Mouse (Mus musculus) stomach, embryonic 16.5 days (tissue): Measurements from ENCODE around the gene Plekhg5. TPM values are rescaled to one million over a fixed set of nuclear protein-coding genes. Genes with fewer than 3 reads are reported as not detected.
"Not testable (repeated sequence)": the region's sequence is repeated elsewhere in the genome, so short reads cannot be mapped to it uniquely, and the experiment has no call there.

ENCODE experiments used
- ATAC-seq: fragments of 200-750 bp; cut with Nextera tagmentation; 2 replicates; pipeline ENCODE4 v1.8.0; 2017; ENCODE audit warnings: moderate number of reproducible peaks, moderate TSS enrichment; ENCODE audit not compliant: insufficient read depth, low FRiP score
- H3K27ac ChIP-seq: fragments of 300-500 bp; sonication (generic); 2 replicates; pipeline ENCODE4 v1.5.1; 2014; ENCODE audit warnings: low read length
- H3K27me3 ChIP-seq: fragments of 300-500 bp; sonication (generic); 2 replicates; pipeline ENCODE4 v1.6.1; 2014; ENCODE audit warnings: low read length, control low read depth, mixed read lengths; ENCODE audit not compliant: control insufficient read depth, insufficient read depth
- H3K36me3 ChIP-seq: fragments of 300-500 bp; sonication (generic); 2 replicates; pipeline ENCODE4 v1.6.1; 2014; ENCODE audit warnings: low read length; ENCODE audit not compliant: control insufficient read depth, insufficient read depth
- H3K4me1 ChIP-seq: fragments of 300-500 bp; sonication (generic); 2 replicates; pipeline ENCODE4 v1.6.1; 2014; ENCODE audit warnings: low read length, control low read depth, mixed read lengths; ENCODE audit not compliant: control insufficient read depth, insufficient read depth
- H3K4me2 ChIP-seq: fragments of 300-500 bp; sonication (generic); 2 replicates; pipeline ENCODE4 v1.6.1; 2014; ENCODE audit warnings: low read depth, low read length, mixed read lengths
- H3K4me3 ChIP-seq: fragments of 300-500 bp; sonication (generic); replicated peaks from 2 replicates; pipeline ENCODE4 v1.5.1; 2014; ENCODE audit warnings: mild to moderate bottlenecking, low read length
- H3K9ac ChIP-seq: fragments of 300-500 bp; sonication (generic); 2 replicates; pipeline ENCODE4 v1.6.1; 2014; ENCODE audit warnings: low read length
- H3K9me3 ChIP-seq: fragments of 300-500 bp; sonication (generic); replicated peaks from 2 replicates; pipeline ENCODE4 v1.6.1; 2016; ENCODE audit warnings: low read length, control low read depth; ENCODE audit not compliant: control insufficient read depth
- WGBS: fragments of 180-500 bp; shearing (Covaris S2); extraction: QIAGEN DNeasy Blood & Tissue Kit; methylation state at CpG from one replicate; pipeline ENCODE4 v1.1.7; 2014; 5-methylcytosine and 5-hydroxymethylcytosine counted together
- polyA plus RNA-seq: library from polyadenylated mRNA; unstranded; fragments of >200 nt; fragmentation: Nextera tagmentation; extraction: Ambion mirVana; gene quantifications from 2 replicates; pipeline ENCODE4 v1.2.1, GENCODE M21; 2015

Gene Plekhg5
- polyA plus RNA-seq, 1 experiment from 2014 or later = 12.3 TPM

- 94% methylated on average over 6 of the region's 6 CpGs for WGBS
- not testable (repeated sequence) for ATAC-seq, H3K4me1 ChIP-seq
Measured at GRCm38 (mm10) chr4:152036464-152036863, 35.8 kb upstream of the Plekhg5 start.

DNA sequence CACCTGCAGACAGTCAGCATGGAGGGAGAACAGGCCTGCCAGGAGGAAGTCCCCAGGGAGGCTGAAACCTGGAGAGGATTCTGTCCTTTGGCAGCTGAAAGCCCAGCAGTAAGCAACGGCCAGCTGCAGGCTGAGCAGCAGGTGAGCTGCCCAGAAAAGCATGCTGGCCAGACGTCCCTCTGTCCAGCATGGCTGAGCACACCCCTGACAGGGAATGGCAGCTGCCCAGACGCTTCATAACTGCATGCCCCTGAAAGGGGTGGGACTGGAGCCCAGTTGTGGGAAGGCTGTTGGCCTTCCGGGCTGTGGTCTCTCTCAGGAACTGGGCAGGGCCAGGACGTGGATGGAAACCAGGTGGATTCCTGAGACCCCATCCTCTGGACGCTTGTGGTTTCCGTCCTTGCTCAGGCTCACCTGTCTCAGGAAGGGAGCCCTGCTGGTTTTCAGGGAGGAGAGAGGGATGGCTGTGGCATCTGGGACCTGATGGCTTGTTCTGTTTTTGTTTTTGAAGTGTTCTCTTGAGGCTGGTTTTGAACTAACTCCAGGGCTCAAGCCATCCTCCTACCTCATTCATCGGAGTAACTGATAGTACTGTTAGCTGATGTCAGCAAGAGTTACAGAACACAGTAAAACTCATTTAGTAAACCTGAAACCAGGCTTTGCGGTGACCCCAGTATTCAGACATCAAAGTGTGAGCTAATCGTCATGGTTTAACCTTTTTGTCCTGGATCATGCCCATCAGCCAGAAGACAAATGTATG lies 33.9 kb upstream of the Plekhg5 start, which contains the start of gene Tas1r1:
Gene Tas1r1, minus strand, starts transcription at position 344 of the 760 bp plus-strand sequence.
- peak within 1 kb of the TSS; percentile 93 for H3K9ac ChIP-seq
- H3K9me3 ChIP-seq = no peaks in the 10 kb centered on the region
- ATAC-seq = no peak
- peaks cover 7% of the 10 kb centered on the region for H3K4me1 ChIP-seq
- whole genome bisulfite sequencing = 32% methylated on average over 10 of the region's 10 CpGs
- H3K36me3 ChIP-seq = peaks cover 16% of the 10 kb centered on the region
- H3K27ac ChIP-seq = no peak within 1 kb of the TSS
- peak within 1 kb of the TSS; percentile 98 for H3K4me3 ChIP-seq
- no peaks in the 10 kb centered on the region for H3K27me3 ChIP-seq
- peak within 1 kb of the TSS; percentile 97 for H3K4me2 ChIP-seq

More at GRCm38 (mm10) chr4:152036464-152036863, 35.8 kb upstream of the Plekhg5 start:
- H3K9ac ChIP-seq, H3K4me2 ChIP-seq, H3K27me3 ChIP-seq, H3K9me3 ChIP-seq, H3K27ac ChIP-seq, H3K36me3 ChIP-seq, H3K4me3 ChIP-seq: not testable (repeated sequence)

DNA sequence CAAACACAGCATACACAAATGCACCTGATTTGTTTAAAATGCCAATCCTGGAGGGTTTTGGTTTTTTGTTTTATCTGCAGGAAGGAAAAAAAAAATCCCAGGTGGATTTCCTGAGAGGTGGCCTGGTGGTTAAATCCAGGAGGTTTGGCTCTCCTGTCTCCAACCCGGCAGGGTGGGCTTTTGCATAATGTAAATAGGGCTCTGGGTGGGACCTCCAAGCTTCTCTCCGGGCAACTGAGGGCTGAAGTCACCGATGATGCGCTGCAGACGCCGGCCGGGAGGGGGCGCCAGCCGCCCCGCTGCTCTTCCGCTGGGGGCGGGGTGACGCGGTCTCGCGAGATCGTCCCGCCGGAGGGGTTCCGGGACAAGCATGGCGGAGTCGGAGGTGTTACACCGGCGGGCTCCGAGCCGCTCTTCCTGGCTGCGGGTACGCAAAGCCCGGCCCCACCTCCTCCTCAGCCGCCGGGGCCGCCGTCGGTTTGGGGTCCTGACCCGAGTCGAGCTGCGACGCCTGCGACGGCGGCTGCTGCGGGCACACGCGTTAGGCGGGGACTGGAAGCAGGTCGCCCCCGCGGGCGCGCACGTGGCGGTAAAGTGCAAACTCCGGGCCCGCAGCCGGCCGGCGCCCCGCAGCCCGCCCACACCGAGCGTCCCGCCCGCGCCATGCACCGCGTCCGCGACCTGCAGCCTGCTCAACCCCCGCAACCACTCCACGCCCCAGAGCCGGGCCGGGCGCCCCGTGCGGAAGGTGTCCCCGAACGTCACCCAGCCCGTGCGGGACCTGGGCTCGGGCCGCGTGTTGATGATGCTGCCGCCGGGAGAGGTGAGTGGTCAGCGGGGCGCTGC lies 33.1 kb upstream of the Plekhg5 start, which contains the start of gene Nol9:
Gene Nol9, plus strand, starts transcription at position 337 of the 846 bp plus-strand sequence.
- under 1% methylated on average over 82 of the region's 86 CpGs for WGBS
- H3K4me1 ChIP-seq = peaks cover 7% of the 10 kb centered on the region
- peak within 1 kb of the TSS; percentile 93 for H3K9ac ChIP-seq
- ATAC-seq = peak; percentile 89
- no peaks in the 10 kb centered on the region for H3K9me3 ChIP-seq
- peaks cover 23% of the 10 kb centered on the region for H3K36me3 ChIP-seq
- H3K27me3 ChIP-seq = no peaks in the 10 kb centered on the region
- no peak within 1 kb of the TSS for H3K27ac ChIP-seq
- H3K4me3 ChIP-seq = peak within 1 kb of the TSS; percentile 98
- peak within 1 kb of the TSS; percentile 97 for H3K4me2 ChIP-seq

GRCm38 (mm10) chr4:152039831-152040310 lies 32.4 kb upstream of the Plekhg5 start:
- Histone ChIP-seq H3K9me3 (no peaks in the 10 kb centered on the region), H3K4me2 (peak overlapping the region; percentile 97), H3K36me3 (peaks cover 28% of the 10 kb centered on the region), H3K4me3 (peak overlapping the region; percentile 98), H3K9ac (peak overlapping the region; percentile 93), H3K27me3 (no peaks in the 10 kb centered on the region), H3K4me1 (peaks cover 7% of the 10 kb centered on the region), H3K27ac (no peak overlapping the region)
- no peak for ATAC-seq
- 3% methylated on average over 25 of the region's 25 CpGs for WGBS

DNA sequence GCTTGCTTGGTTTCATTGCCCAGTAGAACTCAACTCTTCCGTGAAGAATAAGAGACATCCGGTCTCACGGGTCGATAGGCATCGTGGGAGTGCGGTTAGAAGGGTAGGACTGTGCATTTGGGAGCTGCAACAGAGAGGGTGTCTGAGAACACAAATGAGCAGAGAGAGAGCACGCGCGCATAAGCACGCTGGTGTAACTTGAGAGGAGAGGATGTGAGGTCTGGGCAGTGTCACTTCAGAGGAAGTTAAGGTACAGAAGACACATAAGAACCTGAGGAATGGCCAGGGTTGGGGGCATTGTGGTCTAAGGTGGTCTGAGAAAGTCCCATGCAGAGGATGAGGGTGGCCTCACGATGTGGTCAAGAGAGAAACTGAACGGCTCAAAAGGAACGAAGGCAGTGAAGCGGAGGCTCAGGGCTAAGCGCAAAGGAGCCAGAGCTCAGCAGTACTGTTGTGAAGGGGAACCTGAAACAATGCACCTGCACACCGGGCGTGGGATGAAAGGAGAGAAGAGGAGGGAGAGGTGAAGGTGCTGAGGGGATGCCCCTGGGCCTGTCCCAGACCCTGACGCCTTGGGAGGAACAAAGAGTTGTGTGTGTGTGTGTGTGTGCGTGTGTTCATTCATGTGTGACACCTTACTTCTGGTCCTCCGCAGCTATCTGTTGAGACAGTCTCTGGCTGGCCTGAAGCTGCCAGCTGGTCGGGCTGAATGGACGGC lies 30.2 kb upstream of the Plekhg5 start:
- H3K9ac ChIP-seq = no peak overlapping the region
- H3K4me2 ChIP-seq = no peak overlapping the region
- H3K36me3 ChIP-seq = peaks cover 40% of the 10 kb centered on the region
- no peak overlapping the region for H3K27ac ChIP-seq
- H3K4me3 ChIP-seq = no peak overlapping the region
- 96% methylated on average over 22 of the region's 22 CpGs for WGBS
- no peak for ATAC-seq
- H3K4me1 ChIP-seq = peaks cover 7% of the 10 kb centered on the region
- H3K9me3 ChIP-seq = no peaks in the 10 kb centered on the region
- H3K27me3 ChIP-seq = no peaks in the 10 kb centered on the region

DNA sequence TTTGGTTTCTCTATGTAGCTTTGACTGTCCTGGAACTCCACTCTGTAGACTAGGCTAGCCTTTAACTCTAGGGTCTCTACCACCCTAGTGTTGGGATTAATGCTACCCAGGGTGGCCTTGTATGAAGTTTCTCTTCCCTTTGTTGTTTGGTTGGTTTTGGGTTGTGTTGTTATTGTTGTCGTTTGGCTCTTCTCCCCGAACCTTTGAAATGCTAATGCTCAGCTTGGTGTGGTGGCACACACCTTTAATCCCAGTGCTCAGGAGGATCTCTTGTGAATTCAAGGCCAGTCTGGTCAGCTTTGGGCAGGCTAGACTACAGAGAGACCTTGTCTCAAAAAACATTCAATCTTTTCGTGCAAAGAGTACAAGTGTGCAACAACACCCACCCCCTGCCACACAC lies 29.1 kb upstream of the Plekhg5 start:
- Histone ChIP-seq H3K9me3 (no peaks in the 10 kb centered on the region), H3K4me1 (peaks cover 7% of the 10 kb centered on the region), H3K9ac (no peak overlapping the region), H3K27me3 (no peaks in the 10 kb centered on the region), H3K4me3 (no peak overlapping the region), H3K36me3 (peaks cover 49% of the 10 kb centered on the region), H3K4me2 (no peak overlapping the region), H3K27ac (no peak overlapping the region)
- 83% methylated on average over 3 of the region's 3 CpGs for WGBS
- no peak for ATAC-seq

DNA sequence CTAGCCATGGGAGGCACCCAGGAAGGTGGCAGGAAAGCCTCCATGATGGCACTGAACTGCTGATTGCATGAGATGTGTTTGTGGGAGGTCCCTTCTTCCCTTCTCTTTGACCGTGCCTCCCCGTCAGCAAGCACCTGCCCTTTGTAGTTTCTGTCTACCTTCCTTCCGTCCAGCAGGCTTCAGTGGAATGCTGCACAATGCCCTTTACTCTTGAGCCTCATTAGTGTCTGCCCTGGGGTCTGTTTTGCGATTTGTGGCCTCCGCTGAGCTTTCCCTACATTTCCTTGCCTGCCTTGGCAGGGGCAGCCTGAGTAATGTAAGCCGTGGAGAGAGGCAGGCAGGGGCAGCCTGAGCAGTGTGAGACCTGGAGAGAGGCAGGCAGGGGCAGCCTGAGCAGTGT lies 27.7 kb upstream of the Plekhg5 start:
- no peaks in the 10 kb centered on the region for H3K9me3 ChIP-seq
- H3K36me3 ChIP-seq = peaks cover 49% of the 10 kb centered on the region
- H3K27ac ChIP-seq = no peak overlapping the region
- no peak overlapping the region for H3K4me2 ChIP-seq
- H3K9ac ChIP-seq = no peak overlapping the region
- 86% methylated on average over 6 of the region's 6 CpGs for WGBS
- H3K4me1 ChIP-seq = peaks cover 7% of the 10 kb centered on the region
- H3K4me3 ChIP-seq = no peak overlapping the region
- no peak for ATAC-seq
- no peaks in the 10 kb centered on the region for H3K27me3 ChIP-seq

- 56% methylated on average over 9 of the region's 9 CpGs for WGBS
- Histone ChIP-seq H3K9ac (no peak overlapping the region), H3K9me3 (no peaks in the 10 kb centered on the region), H3K27me3 (no peaks in the 10 kb centered on the region), H3K4me2 (no peak overlapping the region), H3K36me3 (peaks cover 17% of the 10 kb centered on the region), H3K4me3 (no peak overlapping the region), H3K27ac (no peak overlapping the region), H3K4me1 (no peaks in the 10 kb centered on the region)
- ATAC-seq = no peak
Measured at GRCm38 (mm10) chr4:152062390-152063110, 9.7 kb upstream of the Plekhg5 start.
